Mouse (Mus musculus) spleen, adult 2 months (tissue): Measurements from ENCODE around the gene Ganc. TPM values are rescaled to one million over a fixed set of nuclear protein-coding genes. Genes with fewer than 3 reads are reported as not detected.

Source experiments
- DNase-seq, 2 experiments: peaks; one replicate each; pipeline versions ENCODE4 v3.0.0 to v3.0.0-alpha.2; 2012 to 2021; ENCODE audit warnings: low spot score in 2 of 2, low read depth in 1 of 2
- H3K27ac ChIP-seq: fragments of 200-500 bp; 2 replicates; pipeline ENCODE4 v1.5.1; 2012; ENCODE audit warnings: low read length, inconsistent platforms; ENCODE audit not compliant: insufficient read depth
- H3K27me3 ChIP-seq: fragments of 200-500 bp; 2 replicates; pipeline ENCODE4 v1.6.1; 2012; ENCODE audit warnings: mild to moderate bottlenecking, moderate library complexity, low read length, inconsistent platforms; ENCODE audit not compliant: control insufficient read depth, insufficient read depth
- H3K36me3 ChIP-seq: fragments of 200-500 bp; 2 replicates; pipeline ENCODE4 v1.6.1; 2012; ENCODE audit warnings: mild to moderate bottlenecking, low read length, inconsistent platforms; ENCODE audit not compliant: control insufficient read depth, insufficient read depth
- H3K4me1 ChIP-seq: fragments of 200-500 bp; 2 replicates; pipeline ENCODE4 v1.6.1; 2011; ENCODE audit warnings: inconsistent platforms; ENCODE audit not compliant: control insufficient read depth, insufficient read depth, insufficient read length
- H3K4me3 ChIP-seq: fragments of 200-500 bp; 2 replicates; pipeline ENCODE4 v1.5.1; 2011; ENCODE audit warnings: mild to moderate bottlenecking, inconsistent platforms; ENCODE audit not compliant: insufficient read depth, insufficient read length; ENCODE audit errors: extremely low read depth
- CTCF ChIP-seq: fragments of 200-500 bp; IDR thresholded peaks from 2 replicates; pipeline ENCODE4 v1.5.1; 2011; ENCODE audit warnings: mild to moderate bottlenecking, inconsistent platforms; ENCODE audit not compliant: insufficient read depth, insufficient read length, insufficient replicate concordance; ENCODE audit errors: extremely low read depth
- POLR2A ChIP-seq: fragments of 200-500 bp; IDR thresholded peaks from 2 replicates; pipeline ENCODE4 v1.6.1; 2011; ENCODE audit warnings: low read depth, low read length, inconsistent platforms
- WGBS: fragments of 180-500 bp; shearing (Covaris S2); methylation state at CpG from one replicate; pipeline ENCODE4 v1.1.7; 2018; 5-methylcytosine and 5-hydroxymethylcytosine counted together
- polyA plus RNA-seq: library from polyadenylated mRNA; depleted of rRNA; stranded (reverse); fragments of >200 nt; gene quantifications from 2 replicates; pipeline ENCODE4 v1.2.3, GENCODE M21; 2012

The Ganc gene
- polyA plus RNA-seq, 1 experiment = 9.6 TPM

- H3K36me3 ChIP-seq = no peaks in the 10 kb centered on the region
- H3K4me3 ChIP-seq = no peak overlapping the region
- no peaks in the 10 kb centered on the region for H3K27me3 ChIP-seq
- no peak overlapping the region for H3K27ac ChIP-seq
- no peak for DNase-seq
- TF ChIP-seq CTCF (no peak), POLR2A (no peak)
- peaks cover 17% of the 10 kb centered on the region; the same call in 1 of the 2 replicates for H3K4me1 ChIP-seq
- 82% methylated on average over 3 of the region's 3 CpGs for WGBS
Measured at GRCm38 (mm10) chr2:120496511-120496910, 92.8 kb downstream of the Ganc start.

- Histone ChIP-seq H3K4me1 (peaks cover 19% of the 10 kb centered on the region; the same call in 1 of the 2 replicates), H3K27ac (peak overlapping the region; percentile 50)
- TF ChIP-seq POLR2A (no peak), CTCF (no peak)
Measured at GRCm38 (mm10) chr2:120499971-120500471, 96.3 kb downstream of the Ganc start.

DNA sequence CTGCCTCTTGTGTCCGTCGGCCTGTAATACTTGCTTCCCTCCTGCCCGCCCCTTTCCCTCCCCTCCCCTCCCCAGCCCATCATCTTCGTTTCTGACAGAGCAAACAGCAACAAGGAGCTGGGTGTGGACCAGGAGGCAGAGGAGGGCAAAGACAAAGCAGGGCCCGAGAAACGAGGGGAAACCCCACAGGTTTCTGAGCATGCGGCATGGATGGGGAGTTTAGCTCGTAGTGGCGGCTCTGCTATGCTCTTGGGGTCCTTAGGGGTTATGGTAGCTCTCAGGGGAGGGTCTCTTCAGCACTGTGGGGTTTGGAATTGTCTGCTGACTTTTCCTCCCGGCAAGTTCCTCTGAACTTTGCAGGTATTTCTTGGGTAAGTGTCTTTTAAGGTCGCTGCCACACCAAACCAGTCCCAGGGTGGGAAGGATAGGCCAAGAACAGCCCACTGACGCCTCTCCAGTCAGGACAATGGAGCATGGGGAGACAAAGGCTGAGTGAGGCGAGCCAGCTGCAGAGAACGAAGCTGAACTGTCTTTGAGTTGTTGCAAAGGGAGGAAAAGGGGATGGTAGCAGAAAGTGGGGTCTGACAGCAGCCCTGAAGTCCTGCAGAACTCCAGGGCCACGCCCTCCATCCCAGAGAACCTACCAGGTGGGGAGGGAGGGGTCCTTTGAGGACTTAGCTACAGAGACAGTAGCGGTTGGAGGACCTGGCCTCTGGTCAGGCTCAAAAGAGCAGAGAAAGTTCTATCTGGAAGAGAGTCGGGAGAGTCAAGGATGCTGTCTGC is 97.6 kb downstream of the Ganc start:
- no peak for DNase-seq
- peaks cover 19% of the 10 kb centered on the region; the same call in 1 of the 2 replicates for H3K4me1 ChIP-seq
- H3K4me3 ChIP-seq = no peak overlapping the region
- no peaks in the 10 kb centered on the region for H3K27me3 ChIP-seq
- H3K27ac ChIP-seq = 0 out of 2 replicates have a peak overlapping the region, but pooled peaks have one; percentile 30
- TF ChIP-seq POLR2A (no peak), CTCF (no peak)
- H3K36me3 ChIP-seq = peaks cover 5% of the 10 kb centered on the region
- WGBS = 44% methylated on average over 17 of the region's 17 CpGs

More at GRCm38 (mm10) chr2:120499971-120500471, 96.3 kb downstream of the Ganc start:
- 0 out of 2 replicates have a peak, but pooled peaks cover 2% of the 10 kb centered on the region for H3K36me3 ChIP-seq
- H3K27me3 ChIP-seq = no peaks in the 10 kb centered on the region
- no peak overlapping the region for H3K4me3 ChIP-seq
- 4% methylated on average over 6 of the region's 6 CpGs for WGBS
- DNase-seq = peak in 1 of 2 experiments; percentile 17

- DNase-seq = no peak
- 66% methylated on average over 13 of the region's 13 CpGs for WGBS
Measured at GRCm38 (mm10) chr2:120501931-120502604, 98.4 kb downstream of the Ganc start.

DNA sequence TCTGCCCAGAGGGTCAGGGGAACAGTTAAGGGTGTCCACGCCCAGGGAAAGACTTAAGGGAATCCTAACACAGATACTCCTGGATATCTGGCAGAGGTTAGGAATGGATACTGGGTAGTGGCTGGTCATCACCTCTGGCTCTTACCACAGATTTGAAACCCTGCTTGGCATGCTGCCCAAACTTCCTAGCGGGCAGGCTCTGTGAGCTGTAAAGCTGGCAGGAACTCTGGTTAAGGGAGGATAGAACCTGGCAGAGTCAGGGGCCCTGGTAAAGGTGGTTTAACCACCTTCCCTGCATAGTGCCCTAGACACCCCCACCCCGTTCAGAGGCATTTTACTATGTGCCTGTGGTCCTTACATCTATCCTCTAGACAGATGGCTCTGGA is 98.9 kb downstream of the Ganc start:
- no peaks in the 10 kb centered on the region for H3K27me3 ChIP-seq
- peaks cover 5% of the 10 kb centered on the region for H3K36me3 ChIP-seq
- 66% methylated on average over 3 of the region's 3 CpGs for WGBS
- no peak overlapping the region for H3K4me3 ChIP-seq
- no peak for TF ChIP-seq CTCF
- no peak for TF ChIP-seq POLR2A
- no peak for DNase-seq
- no peak overlapping the region for H3K27ac ChIP-seq
- H3K4me1 ChIP-seq = peaks cover 19% of the 10 kb centered on the region; the same call in 1 of the 2 replicates

More at GRCm38 (mm10) chr2:120501931-120502604, 98.4 kb downstream of the Ganc start:
- Histone ChIP-seq H3K4me3 (no peak overlapping the region), H3K36me3 (peaks cover 5% of the 10 kb centered on the region), H3K27me3 (no peaks in the 10 kb centered on the region), H3K4me1 (peaks cover 19% of the 10 kb centered on the region; the same call in 1 of the 2 replicates), H3K27ac (no peak overlapping the region)
- TF ChIP-seq CTCF = no peak

- peaks cover 19% of the 10 kb centered on the region; the same call in 1 of the 2 replicates for H3K4me1 ChIP-seq
- DNase-seq = no peak
- H3K27ac ChIP-seq = no peak overlapping the region
- 92% methylated on average over 6 of the region's 6 CpGs for WGBS
- peaks cover 5% of the 10 kb centered on the region for H3K36me3 ChIP-seq
- H3K27me3 ChIP-seq = no peaks in the 10 kb centered on the region
- H3K4me3 ChIP-seq = no peak overlapping the region
- TF ChIP-seq POLR2A (no peak), CTCF (no peak)
Measured at GRCm38 (mm10) chr2:120503094-120503493, 99.4 kb downstream of the Ganc start.
